Mouse (Mus musculus) limb, embryonic 14.5 days (tissue): ENCODE data around the gene Trmo. TPM values are rescaled to one million over a fixed set of nuclear protein-coding genes. Genes with fewer than 3 reads are reported as not detected.

Experiments used
- ATAC-seq: fragments of 200-750 bp; cut with Nextera tagmentation; 2 replicates; pipeline ENCODE4 v1.8.0; 2017; ENCODE audit warnings: low read depth, moderate number of reproducible peaks, moderate TSS enrichment; ENCODE audit not compliant: low FRiP score
- DNase-seq: peaks from one replicate; pipeline ENCODE4 v3.0.0-alpha.2; 2015; ENCODE audit warnings: low spot score
- H3K27ac ChIP-seq: fragments of 300-500 bp; sonication (generic); replicated peaks from 2 replicates; pipeline ENCODE4 v1.5.1; 2014; ENCODE audit warnings: low read depth, mild to moderate bottlenecking, low read length, moderate library complexity, mixed read lengths
- H3K27me3 ChIP-seq: fragments of 300-500 bp; sonication (generic); 2 replicates; pipeline ENCODE4 v1.6.1; 2014; ENCODE audit warnings: low read length, mixed read lengths; ENCODE audit not compliant: control insufficient read depth, insufficient read depth
- H3K36me3 ChIP-seq: fragments of 300-500 bp; sonication (generic); 2 replicates; pipeline ENCODE4 v1.6.1; 2014; ENCODE audit warnings: mild to moderate bottlenecking, low read length, moderate library complexity, mixed read lengths; ENCODE audit not compliant: control insufficient read depth, insufficient read depth
- H3K4me1 ChIP-seq: fragments of 300-500 bp; sonication (generic); 2 replicates; pipeline ENCODE4 v1.6.1; 2014; ENCODE audit warnings: antibody characterized with exemption, low read length, mixed read lengths; ENCODE audit not compliant: control insufficient read depth, insufficient read depth
- H3K4me2 ChIP-seq: fragments of 300-500 bp; sonication (generic); replicated peaks from 2 replicates; pipeline ENCODE4 v1.6.1; 2014; ENCODE audit warnings: low read depth, mild to moderate bottlenecking, low read length, moderate library complexity; ENCODE audit not compliant: severe bottlenecking
- H3K4me3 ChIP-seq: fragments of 300-500 bp; sonication (generic); replicated peaks from 2 replicates; pipeline ENCODE4 v1.5.1; 2014; ENCODE audit warnings: low read length
- H3K9ac ChIP-seq: fragments of 300-500 bp; sonication (generic); 2 replicates; pipeline ENCODE4 v1.6.1; 2014; ENCODE audit warnings: mild to moderate bottlenecking, low read depth, low read length, moderate library complexity; ENCODE audit not compliant: severe bottlenecking
- H3K9me3 ChIP-seq: fragments of 300-500 bp; sonication (generic); 2 replicates; pipeline ENCODE4 v1.6.1; 2016; ENCODE audit warnings: low read length; ENCODE audit not compliant: control insufficient read depth
- POLR2A ChIP-seq: fragments of 200-500 bp; IDR thresholded peaks from 2 replicates; pipeline ENCODE4 v1.8.0; 2012; ENCODE audit warnings: inconsistent platforms, mild to moderate bottlenecking, moderate library complexity, borderline replicate concordance; ENCODE audit not compliant: insufficient read depth, insufficient read length; ENCODE audit errors: extremely low read depth
- WGBS: fragments of 180-500 bp; shearing (Covaris S2); extraction: QIAGEN DNeasy Blood & Tissue Kit; methylation state at CpG from one replicate; pipeline ENCODE4 v1.1.7; 2014; 5-methylcytosine and 5-hydroxymethylcytosine counted together
- polyA plus RNA-seq, 2 experiments: library from polyadenylated mRNA; depleted of rRNA in 1 of 2; stranded (reverse) in 1 of 2; unstranded in 1 of 2; fragments of >200 nt; fragmentation: Nextera tagmentation in 1 of 2; extraction: Ambion mirVana in 1 of 2; gene quantifications; 2 replicates each; pipeline versions ENCODE4 v1.2.1 to v1.2.3; 2012 to 2014

The Trmo gene
- polyA plus RNA-seq, 2 experiments = 7.8 to 9.2 TPM

- Histone ChIP-seq H3K4me2 (no peak overlapping the region), H3K27ac (no peak overlapping the region), H3K4me3 (no peak overlapping the region), H3K9ac (no peak overlapping the region), H3K36me3 (no peaks in the 10 kb centered on the region), H3K27me3 (no peaks in the 10 kb centered on the region), H3K9me3 (no peaks in the 10 kb centered on the region), H3K4me1 (no peaks in the 10 kb centered on the region)
- ATAC-seq (no peak), DNase-seq (no peak)
- 58% methylated on average over 3 of the region's 3 CpGs for WGBS
- TF ChIP-seq POLR2A = no peak
Observed at GRCm38 (mm10) chr4:46328906-46329305, 60.3 kb downstream of the Trmo start.

Other genes starting within 250 kb of the Trmo start
- 24.6 and 29.0 TPM in 2 replicates for gene Xpa, start 193.1 kb downstream of the Trmo start, polyA plus RNA-seq (2012; rRNA removed)
- 24.4 and 24.8 TPM in 2 replicates for gene Xpa, start 193.1 kb downstream of the Trmo start, polyA plus RNA-seq (2014; fragmentation: Nextera tagmentation; extraction: Ambion mirVana)
- not detected in 2 replicates for gene Foxe1, start 45.8 kb downstream of the Trmo start, polyA plus RNA-seq (2012; rRNA removed)
- gene Foxe1, start 45.8 kb downstream of the Trmo start, polyA plus RNA-seq (2014; fragmentation: Nextera tagmentation; extraction: Ambion mirVana) = not detected in 2 replicates
- 0.41 and 0.60 TPM in 2 replicates for gene Hemgn, start 24.1 kb upstream of the Trmo start, polyA plus RNA-seq (2012; rRNA removed)
- gene Hemgn, start 24.1 kb upstream of the Trmo start, polyA plus RNA-seq (2014; fragmentation: Nextera tagmentation; extraction: Ambion mirVana) = 0.45 and 0.80 TPM in 2 replicates
- gene Anp32b, start 61.5 kb upstream of the Trmo start, polyA plus RNA-seq (2012; rRNA removed) = 79.2 and 159 TPM in 2 replicates
- gene Anp32b, start 61.5 kb upstream of the Trmo start, polyA plus RNA-seq (2014; fragmentation: Nextera tagmentation; extraction: Ambion mirVana) = 245 and 249 TPM in 2 replicates
- 75.9 and 82.4 TPM in 2 replicates for gene Nans, start 99.8 kb upstream of the Trmo start, polyA plus RNA-seq (2012; rRNA removed)
- gene Nans, start 99.8 kb upstream of the Trmo start, polyA plus RNA-seq (2014; fragmentation: Nextera tagmentation; extraction: Ambion mirVana) = 84.1 and 84.5 TPM in 2 replicates
- 1.6 and 2.5 TPM in 2 replicates for gene Trim14, start 146.7 kb upstream of the Trmo start, polyA plus RNA-seq (2012; rRNA removed)
- 2.6 and 3.3 TPM in 2 replicates for gene Trim14, start 146.7 kb upstream of the Trmo start, polyA plus RNA-seq (2014; fragmentation: Nextera tagmentation; extraction: Ambion mirVana)
- 3.2 and 3.6 TPM in 2 replicates for gene Coro2a, start 212.8 kb upstream of the Trmo start, polyA plus RNA-seq (2012; rRNA removed)
- 2.2 and 2.4 TPM in 2 replicates for gene Coro2a, start 212.8 kb upstream of the Trmo start, polyA plus RNA-seq (2014; fragmentation: Nextera tagmentation; extraction: Ambion mirVana)